Mouse (Mus musculus) embryonic facial prominence, embryonic 10.5 days (tissue): ENCODE measurements at regions not wholly inside any gene's neighbourhood (a gene's known extent, or its start where the extent isn't known, plus 50 kb on each side); places are given as distances from the start of the nearest gene placed in this dataset.

Source experiments
- DNase-seq: peaks from one replicate; pipeline ENCODE4 v3.0.0-alpha.2; 2017; ENCODE audit warnings: low spot score
- H3K27ac ChIP-seq: fragments of 300-500 bp; sonication (generic); replicated peaks from 2 replicates; pipeline ENCODE4 v1.5.1; 2016; ENCODE audit warnings: mild to moderate bottlenecking
- H3K27me3 ChIP-seq: fragments of 300-500 bp; sonication (generic); replicated peaks from 2 replicates; pipeline ENCODE4 v1.6.1; 2016; ENCODE audit warnings: low read depth, mild to moderate bottlenecking; ENCODE audit not compliant: poor library complexity, severe bottlenecking
- H3K36me3 ChIP-seq: fragments of 300-500 bp; sonication (generic); replicated peaks from 2 replicates; pipeline ENCODE4 v1.6.1; 2016; ENCODE audit warnings: mild to moderate bottlenecking, moderate library complexity
- H3K4me1 ChIP-seq: fragments of 300-500 bp; sonication (generic); 2 replicates; pipeline ENCODE4 v1.6.1; 2016
- H3K4me3 ChIP-seq: fragments of 300-500 bp; sonication (generic); 2 replicates; pipeline ENCODE4 v1.5.1; 2016; ENCODE audit warnings: mild to moderate bottlenecking, moderate library complexity
- H3K9me3 ChIP-seq: fragments of 300-500 bp; sonication (generic); 2 replicates; pipeline ENCODE4 v1.6.1; 2016; ENCODE audit warnings: mild to moderate bottlenecking
- WGBS: fragments of 180-500 bp; shearing (Covaris S2); methylation state at CpG from one replicate; pipeline ENCODE4 v1.1.7; 2016; 5-methylcytosine and 5-hydroxymethylcytosine counted together

- no peaks in the 10 kb centered on the region for H3K9me3 ChIP-seq
- H3K4me3 ChIP-seq, result no peak overlapping the region
- no peak for DNase-seq
- no peaks in the 10 kb centered on the region for H3K4me1 ChIP-seq
- H3K27me3 ChIP-seq, result no peaks in the 10 kb centered on the region
- WGBS, result 92% methylated on average over 3 of the region's 3 CpGs
- H3K27ac ChIP-seq, result no peak overlapping the region
- H3K36me3 ChIP-seq, result no peaks in the 10 kb centered on the region
These were observed 338.9 kb upstream of the Ptbp2 start for GRCm38 (mm10) chr3:120123155-120123554.

DNA sequence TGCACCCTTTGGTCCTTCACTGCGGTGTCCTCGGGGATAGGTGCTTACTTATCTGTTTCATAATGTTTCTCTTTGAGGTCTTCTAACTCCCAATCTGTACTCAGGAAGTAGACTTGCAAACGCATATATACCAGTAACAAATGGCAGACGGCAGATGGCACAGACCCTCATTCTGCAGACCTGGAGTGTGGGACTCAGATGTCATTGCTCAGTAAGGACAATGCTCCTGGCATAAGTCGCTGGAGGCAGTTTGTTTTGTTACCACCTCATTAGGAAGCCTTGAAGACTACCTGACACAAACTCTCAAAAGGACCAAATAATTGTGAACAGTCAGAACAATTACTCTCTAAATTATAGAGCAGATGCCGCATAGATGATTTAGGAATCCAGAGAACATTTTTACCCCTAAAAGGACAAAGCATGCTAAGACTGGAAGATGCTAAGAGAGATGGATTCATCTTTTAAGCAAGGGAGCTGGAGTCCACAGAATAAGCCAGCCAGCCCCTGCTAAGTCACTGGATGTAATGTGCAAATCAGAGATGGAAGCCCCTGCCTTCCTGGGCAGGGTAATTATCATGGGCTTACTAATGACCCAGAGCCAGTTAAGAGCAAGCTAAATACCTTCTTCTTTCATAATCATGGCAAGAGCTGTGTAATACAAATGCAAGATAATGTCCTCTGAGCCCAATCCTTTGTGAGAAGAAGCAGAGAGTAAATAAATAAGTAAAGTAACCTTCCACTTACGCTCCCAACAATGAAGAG lies 299.1 kb upstream of the Ptbp2 start:
- Histone ChIP-seq H3K27ac (no peak overlapping the region), H3K27me3 (no peaks in the 10 kb centered on the region), H3K9me3 (no peaks in the 10 kb centered on the region), H3K4me3 (no peak overlapping the region), H3K36me3 (no peaks in the 10 kb centered on the region), H3K4me1 (no peaks in the 10 kb centered on the region)
- WGBS, result 84% methylated on average over 7 of the region's 7 CpGs
- DNase-seq, result no peak

DNA sequence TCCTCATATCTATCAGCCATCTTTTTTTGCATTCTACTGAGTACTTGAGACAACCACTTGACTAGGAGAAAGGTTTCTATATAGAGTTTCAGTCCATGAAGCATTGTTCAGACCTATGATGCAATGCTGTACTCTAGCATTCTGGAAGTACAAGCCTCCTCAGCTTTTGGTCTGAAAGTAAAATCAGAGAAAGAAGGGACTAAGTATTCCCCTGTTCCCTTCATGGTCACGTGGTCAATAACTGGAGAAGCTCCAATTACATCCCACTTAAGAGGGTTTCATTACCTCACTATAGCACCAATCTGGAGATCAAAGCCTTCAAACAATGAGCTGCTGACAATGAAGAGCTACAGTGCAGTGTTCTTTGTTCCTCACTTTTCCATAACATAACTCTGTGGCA lies 289.3 kb upstream of the Ptbp2 start:
- no peaks in the 10 kb centered on the region for H3K27me3 ChIP-seq
- 33% methylated on average over 1 of the region's 1 CpGs for WGBS
- H3K4me3 ChIP-seq, result no peak overlapping the region
- H3K4me1 ChIP-seq, result 0 out of 2 replicates have a peak, but pooled peaks cover 3% of the 10 kb centered on the region
- H3K27ac ChIP-seq, result no peak overlapping the region
- no peak for DNase-seq
- no peaks in the 10 kb centered on the region for H3K36me3 ChIP-seq
- no peaks in the 10 kb centered on the region for H3K9me3 ChIP-seq

DNA sequence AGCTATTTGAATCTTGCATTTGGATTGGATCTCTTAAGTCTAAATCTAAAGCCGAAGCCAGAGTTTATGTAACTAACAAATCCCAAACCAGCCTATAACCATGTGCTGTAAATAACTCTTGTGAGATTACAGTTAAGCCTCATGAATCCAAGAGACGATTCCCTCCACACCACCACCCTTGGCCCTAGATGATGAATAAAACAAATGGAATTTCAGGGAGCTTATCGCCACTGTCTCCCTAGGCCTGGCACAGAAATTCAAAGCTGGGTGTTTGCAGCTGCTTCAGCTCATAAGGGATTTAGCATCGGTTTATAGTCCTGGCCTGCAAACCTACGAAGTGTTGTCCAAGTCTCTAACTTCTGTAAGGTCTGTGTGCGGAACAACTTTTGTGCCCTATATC lies 281.4 kb upstream of the Ptbp2 start:
- H3K36me3 ChIP-seq, result no peaks in the 10 kb centered on the region
- no peaks in the 10 kb centered on the region for H3K9me3 ChIP-seq
- no peak overlapping the region for H3K27ac ChIP-seq
- H3K4me3 ChIP-seq, result no peak overlapping the region
- peaks cover 9% of the 10 kb centered on the region for H3K4me1 ChIP-seq
- DNase-seq, result no peak
- H3K27me3 ChIP-seq, result no peaks in the 10 kb centered on the region
- 94% methylated on average over 6 of the region's 6 CpGs for WGBS

DNA sequence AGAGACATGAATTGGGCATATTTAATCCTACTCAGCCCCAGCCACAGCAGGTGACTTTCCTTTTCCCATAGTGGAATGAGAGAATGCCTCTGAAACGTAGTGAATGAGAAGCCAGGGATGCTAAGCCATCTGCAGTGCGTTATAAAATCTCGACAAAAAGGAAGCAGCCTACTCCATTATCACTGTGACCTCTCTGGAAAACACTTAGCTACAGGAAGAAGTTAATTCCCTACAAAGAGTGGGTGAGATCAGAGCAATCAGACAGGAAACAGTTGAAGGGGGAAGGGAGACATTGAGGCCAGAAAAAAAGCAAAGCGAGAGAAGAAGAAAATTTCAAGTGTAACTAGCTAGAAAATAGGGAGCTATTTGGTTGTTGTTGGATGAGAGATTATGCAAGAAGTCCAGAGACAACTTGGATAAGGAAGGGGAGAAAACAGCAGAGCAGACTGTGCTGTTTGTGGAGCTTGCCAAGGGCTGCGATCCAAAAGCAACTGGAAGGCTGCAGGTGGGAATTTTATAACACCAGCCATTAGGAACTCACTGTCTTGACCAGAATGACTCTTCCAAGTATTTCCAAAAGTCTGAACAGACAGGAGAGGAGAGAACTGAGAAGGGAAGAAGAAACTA lies 280.7 kb upstream of the Ptbp2 start:
- H3K36me3 ChIP-seq, result no peaks in the 10 kb centered on the region
- WGBS, result 40% methylated on average over 5 of the region's 5 CpGs
- H3K27ac ChIP-seq, result no peak overlapping the region
- no peaks in the 10 kb centered on the region for H3K27me3 ChIP-seq
- DNase-seq, result no peak
- H3K4me1 ChIP-seq, result peaks cover 9% of the 10 kb centered on the region
- H3K4me3 ChIP-seq, result no peak overlapping the region
- H3K9me3 ChIP-seq, result no peaks in the 10 kb centered on the region

- H3K27ac ChIP-seq, result no peak overlapping the region
- no peak for DNase-seq
- no peaks in the 10 kb centered on the region for H3K9me3 ChIP-seq
- WGBS, result 82% methylated on average over 5 of the region's 5 CpGs
- H3K27me3 ChIP-seq, result no peaks in the 10 kb centered on the region
- H3K36me3 ChIP-seq, result no peaks in the 10 kb centered on the region
- H3K4me3 ChIP-seq, result no peak overlapping the region
- H3K4me1 ChIP-seq, result peaks cover 9% of the 10 kb centered on the region
These were observed 278.0 kb upstream of the Ptbp2 start for GRCm38 (mm10) chr3:120062264-120062663.

DNA sequence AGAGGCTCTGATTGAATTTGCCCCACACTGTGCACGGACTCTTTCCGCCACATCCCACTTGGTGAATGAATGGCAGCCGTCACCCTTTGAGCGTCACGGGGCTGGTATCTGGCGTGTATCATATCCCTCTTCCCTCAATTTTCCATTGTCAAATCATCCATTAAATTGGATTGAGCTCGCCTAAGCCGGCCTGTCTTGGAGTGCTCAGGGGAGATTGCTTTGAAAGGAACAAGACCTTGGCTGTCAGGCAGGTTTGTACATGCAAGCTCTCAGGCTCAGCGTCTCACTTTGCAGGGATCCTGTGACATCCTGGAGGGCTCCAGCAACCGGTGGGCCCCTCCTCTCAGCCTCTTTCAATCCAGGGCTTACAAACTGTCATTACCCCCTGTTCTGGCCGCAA lies 275.7 kb upstream of the Ptbp2 start:
- H3K27ac ChIP-seq, result no peak overlapping the region
- no peaks in the 10 kb centered on the region for H3K9me3 ChIP-seq
- peaks cover 7% of the 10 kb centered on the region for H3K4me1 ChIP-seq
- DNase-seq, result peak; percentile 50
- H3K4me3 ChIP-seq, result no peak overlapping the region
- WGBS, result 45% methylated on average over 11 of the region's 11 CpGs
- no peaks in the 10 kb centered on the region for H3K36me3 ChIP-seq
- no peaks in the 10 kb centered on the region for H3K27me3 ChIP-seq

DNA sequence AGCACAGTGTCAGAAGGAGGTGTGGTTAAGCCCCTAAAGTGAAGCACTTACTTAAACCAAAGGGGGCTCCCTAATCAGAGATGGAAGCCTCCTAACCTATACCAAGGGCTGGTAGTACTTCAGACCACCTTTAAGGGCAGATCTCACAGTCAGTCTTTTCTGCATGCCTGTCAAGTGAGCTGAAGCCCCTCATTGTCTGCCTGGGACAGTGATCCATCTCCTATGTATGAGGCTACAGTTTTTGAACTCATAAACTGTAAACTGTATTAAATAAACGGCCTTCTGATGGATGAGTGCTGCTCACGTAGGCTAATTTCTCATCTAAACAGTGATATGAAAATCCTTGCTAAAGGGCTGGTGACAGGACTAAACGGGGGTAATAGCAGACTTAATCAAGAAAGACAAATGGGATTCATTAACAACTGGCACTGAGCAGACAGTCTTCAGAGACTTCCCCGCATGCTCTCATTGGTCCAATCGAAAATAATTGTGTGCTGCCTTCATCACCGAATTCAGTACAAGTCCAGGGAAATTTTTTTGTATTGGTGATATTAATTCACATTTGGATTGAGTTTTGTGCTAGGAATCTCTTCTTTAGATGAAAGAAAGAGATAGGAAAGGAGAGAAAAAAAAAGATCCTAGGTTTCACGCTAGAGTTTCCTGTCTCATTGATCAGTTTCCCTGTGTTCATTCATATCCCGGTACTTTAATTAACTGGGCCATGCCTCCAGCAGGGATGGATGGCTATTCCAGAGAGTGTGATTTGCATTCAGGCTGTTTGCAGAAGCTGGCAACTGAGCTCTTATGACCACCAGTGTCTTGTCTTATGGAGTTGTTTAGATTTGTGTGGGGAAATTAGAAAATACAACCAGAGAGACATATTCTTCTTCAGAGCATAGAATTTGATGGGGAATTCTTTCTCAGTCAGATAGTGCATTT lies 271.2 kb upstream of the Ptbp2 start:
- DNase-seq, result no peak
- H3K4me1 ChIP-seq, result no peaks in the 10 kb centered on the region; the same call in none of the 2 replicates
- 63% methylated on average over 8 of the region's 8 CpGs for WGBS

DNA sequence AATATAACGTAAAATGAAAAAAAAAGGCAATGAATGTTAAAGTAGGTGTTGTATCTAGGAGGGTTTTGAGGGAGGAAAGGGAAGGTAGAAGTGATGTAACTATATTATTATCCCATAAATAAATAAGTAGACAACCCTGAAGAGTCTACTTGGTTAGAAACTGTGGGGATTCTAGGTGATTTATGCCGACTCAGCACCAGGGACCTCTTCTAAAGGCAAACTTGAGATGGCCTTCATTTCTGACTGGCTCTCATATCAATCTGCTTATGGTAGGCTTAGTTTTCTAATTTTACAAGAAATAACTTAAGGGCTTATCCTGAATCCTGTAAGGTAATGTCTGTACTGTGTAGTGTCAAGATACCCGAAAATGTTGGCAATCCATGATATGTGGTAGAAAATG lies 263.0 kb upstream of the Ptbp2 start:
- DNase-seq, result no peak
- 85% methylated on average over 3 of the region's 3 CpGs for WGBS
- H3K27me3 ChIP-seq, result no peaks in the 10 kb centered on the region

More for the DNA sequence above, 271.2 kb upstream of the Ptbp2 start:
- H3K27ac ChIP-seq, result no peak overlapping the region
- no peaks in the 10 kb centered on the region for H3K27me3 ChIP-seq
- no peaks in the 10 kb centered on the region for H3K36me3 ChIP-seq
- no peak overlapping the region for H3K4me3 ChIP-seq
- no peaks in the 10 kb centered on the region for H3K9me3 ChIP-seq

DNA sequence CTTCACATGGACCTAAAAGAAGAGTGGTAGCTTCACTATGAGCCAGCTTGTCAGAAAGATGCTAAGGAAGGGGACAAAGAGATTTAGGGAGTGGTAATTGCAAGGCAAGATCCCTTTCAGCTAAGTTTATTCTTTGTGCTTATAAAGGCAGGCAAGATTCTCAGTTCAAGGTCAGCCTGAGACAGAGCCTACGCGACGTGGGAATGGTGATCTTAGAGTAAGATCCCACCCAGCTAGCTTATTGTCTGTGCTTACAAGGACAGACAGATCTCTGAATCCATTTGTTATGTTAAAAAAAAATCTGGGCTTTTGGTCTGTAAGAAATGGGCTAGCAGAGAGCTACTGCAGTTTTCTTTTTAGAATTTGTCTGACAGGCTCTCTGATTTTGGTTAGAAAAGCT lies 253.3 kb upstream of the Ptbp2 start:
- WGBS, result 93% methylated on average over 3 of the region's 3 CpGs
- no peaks in the 10 kb centered on the region for H3K27me3 ChIP-seq
- DNase-seq, result no peak
- no peak overlapping the region for H3K27ac ChIP-seq
- no peaks in the 10 kb centered on the region for H3K9me3 ChIP-seq
- no peak overlapping the region for H3K4me3 ChIP-seq
- no peaks in the 10 kb centered on the region for H3K36me3 ChIP-seq
- no peaks in the 10 kb centered on the region for H3K4me1 ChIP-seq

More for the DNA sequence above, 263.0 kb upstream of the Ptbp2 start:
- Histone ChIP-seq H3K36me3 (no peaks in the 10 kb centered on the region), H3K4me1 (no peaks in the 10 kb centered on the region), H3K4me3 (no peak overlapping the region), H3K27ac (no peak overlapping the region), H3K9me3 (no peaks in the 10 kb centered on the region)

GRCm38 (mm10) chr3:120019826-120020683 lies 235.8 kb upstream of the Ptbp2 start:
- Histone ChIP-seq H3K36me3 (no peaks in the 10 kb centered on the region), H3K9me3 (no peaks in the 10 kb centered on the region), H3K4me1 (no peaks in the 10 kb centered on the region), H3K27me3 (no peaks in the 10 kb centered on the region), H3K27ac (no peak overlapping the region), H3K4me3 (no peak overlapping the region)
- 89% methylated on average over 10 of the region's 10 CpGs for WGBS
- no peak for DNase-seq

DNA sequence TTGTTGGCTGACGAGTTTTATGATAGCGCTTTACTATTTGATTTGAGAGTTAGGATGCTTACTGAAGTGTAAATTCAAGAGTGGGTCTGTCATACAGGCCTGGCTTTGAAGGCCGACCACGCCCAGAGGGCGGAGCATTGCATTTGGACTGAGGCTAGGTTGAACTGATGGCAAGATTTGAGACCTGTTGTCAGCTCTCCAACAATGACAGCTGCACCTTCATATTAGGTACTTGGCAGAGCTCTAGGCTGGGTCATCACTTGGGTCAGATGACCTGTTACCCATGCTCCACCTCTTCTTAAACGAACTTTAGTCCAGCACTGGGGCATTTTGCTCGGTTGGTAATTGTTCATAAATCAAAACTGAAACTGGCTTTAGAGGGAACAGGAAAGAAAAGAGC lies 231.1 kb upstream of the Ptbp2 start:
- Histone ChIP-seq H3K4me1 (no peaks in the 10 kb centered on the region), H3K36me3 (no peaks in the 10 kb centered on the region), H3K4me3 (no peak overlapping the region), H3K9me3 (no peaks in the 10 kb centered on the region), H3K27ac (no peak overlapping the region), H3K27me3 (no peaks in the 10 kb centered on the region)
- DNase-seq, result no peak
- WGBS, result 88% methylated on average over 7 of the region's 7 CpGs
